Mouse (Mus musculus): Measurements from ENCODE around the gene Cwf19l2. TPM values are rescaled to one million over a fixed set of nuclear protein-coding genes. Genes with fewer than 3 reads are reported as not detected.

The Cwf19l2 gene
- total and polyA plus RNA-seq, 3 experiments = 1.8 to 49.7 (median 46.4) TPM

GRCm38 (mm10) chr9:3519178-3519577 lies 115.8 kb downstream of the Cwf19l2 start:
- Histone ChIP-seq H3K4me1 (ENCODE audit: insufficient read depth, low read depth, low read length) (no peaks in the 10 kb centered on the region), H3K4me3 (ENCODE audit: low read depth, low read length) (no peak overlapping the region), H3K27me3 (ENCODE audit: insufficient read depth, low read length) (no peaks in the 10 kb centered on the region), H3K36me3 (replicated peaks) (no peaks in the 10 kb centered on the region), H3K9me3 (replicated peaks) (no peaks in the 10 kb centered on the region)
- TF ChIP-seq GATA2 (IDR thresholded peaks at IDR 0.05; ENCODE audit: borderline replicate concordance, low read depth, low read length) (no peak), CTCF (IDR thresholded peaks at IDR 0.05; ENCODE audit: low read depth, low read length) (no peak), TAL1 (conservative IDR thresholded peaks at IDR 0.05; ENCODE audit: low read depth, low read length) (no peak), GATA1 (IDR thresholded peaks at IDR 0.05; ENCODE audit: borderline replicate concordance, low read length) (no peak), POLR2AphosphoS5 (IDR thresholded peaks at IDR 0.05; ENCODE audit: insufficient replicate concordance, low read depth, low read length) (no peak)
- no peak for DNase-seq (ENCODE audit: low spot score)
- ATAC-seq (ENCODE audit: extremely low read depth, insufficient number of reproducible peaks, low FRiP score, poor library complexity, severe bottlenecking) = no peak

- DNase-seq (ENCODE audit: low spot score) (no peak), ATAC-seq (ENCODE audit: extremely low read depth, insufficient number of reproducible peaks, low FRiP score, poor library complexity, severe bottlenecking) (no peak)
- H3K9me3 ChIP-seq (replicated peaks) = no peaks in the 10 kb centered on the region
- no peaks in the 10 kb centered on the region for H3K27me3 ChIP-seq (ENCODE audit: insufficient read depth, low read length)
- no peak overlapping the region for H3K4me3 ChIP-seq (ENCODE audit: low read depth, low read length)
- H3K36me3 ChIP-seq (replicated peaks) = no peaks in the 10 kb centered on the region
- TF ChIP-seq GATA1 (IDR thresholded peaks at IDR 0.05; ENCODE audit: borderline replicate concordance, low read length) (no peak), TAL1 (conservative IDR thresholded peaks at IDR 0.05; ENCODE audit: low read depth, low read length) (no peak), GATA2 (IDR thresholded peaks at IDR 0.05; ENCODE audit: borderline replicate concordance, low read depth, low read length) (no peak), POLR2AphosphoS5 (IDR thresholded peaks at IDR 0.05; ENCODE audit: insufficient replicate concordance, low read depth, low read length) (no peak), CTCF (IDR thresholded peaks at IDR 0.05; ENCODE audit: low read depth, low read length) (no peak)
- no peaks in the 10 kb centered on the region for H3K4me1 ChIP-seq (ENCODE audit: insufficient read depth, low read depth, low read length)
Observed at GRCm38 (mm10) chr9:3521031-3521430, 117.6 kb downstream of the Cwf19l2 start.

Other genes starting within 250 kb of the Cwf19l2 start
- 87.7 and 89.9 TPM in 2 replicates for gene Alkbh8, start 68.5 kb upstream of the Cwf19l2 start, total RNA-seq (2014; fragmentation: Nextera tagmentation)
- gene Alkbh8, start 68.5 kb upstream of the Cwf19l2 start, total RNA-seq (2017) = 34.6 and 45.0 TPM in 2 replicates
- gene Alkbh8, start 68.5 kb upstream of the Cwf19l2 start, polyA plus RNA-seq (2012) = 1.6 and 2.8 TPM in 2 replicates
- not detected in 2 replicates for gene Gucy1a2, start 129.2 kb downstream of the Cwf19l2 start, total RNA-seq (2014; fragmentation: Nextera tagmentation)
- 0.05 TPM in 1 of 2 replicates, not detected in the other for gene Gucy1a2, start 129.2 kb downstream of the Cwf19l2 start, total RNA-seq (2017)
- gene Gucy1a2, start 129.2 kb downstream of the Cwf19l2 start, polyA plus RNA-seq (2012) = not detected in 2 replicates